Mouse (Mus musculus): ENCODE measurements at regions not wholly inside any gene's neighbourhood (a gene's known extent, or its start where the extent isn't known, plus 50 kb on each side); places are given as distances from the start of the nearest gene placed in this dataset.

GRCm38 (mm10) chr7:70117930-70118922, 248.3 kb downstream of the Nr2f2 start:
- Histone ChIP-seq H3K27me3 (ENCODE audit: control insufficient read depth, insufficient read depth, low read length) (peaks cover 9% of the 10 kb centered on the region), H3K4me1 (ENCODE audit: control insufficient read depth, insufficient read depth, low read length) (no peaks in the 10 kb centered on the region), H3K9me3 (replicated peaks; ENCODE audit: control insufficient read depth, low read length) (no peaks in the 10 kb centered on the region), H3K4me2 (ENCODE audit: low read depth, low read length) (peak overlapping the region; percentile 67), H3K4me3 (ENCODE audit: low read length) (peak overlapping the region; percentile 46), H3K27ac (ENCODE audit: low read length) (no peak overlapping the region), H3K9ac (ENCODE audit: low read length) (no peak overlapping the region), H3K36me3 (ENCODE audit: control insufficient read depth, insufficient read depth) (no peaks in the 10 kb centered on the region)
- WGBS = 14% methylated on average over 21 of the region's 21 CpGs
- no peak for ATAC-seq (replicated peaks; ENCODE audit: extremely low read depth, insufficient read depth, low FRiP score)

GRCm38 (mm10) chr7:70109013-70109412, 257.5 kb downstream of the Nr2f2 start:
- no peak overlapping the region for H3K27ac ChIP-seq (ENCODE audit: low read length)
- no peak overlapping the region for H3K4me3 ChIP-seq (ENCODE audit: low read length)
- no peaks in the 10 kb centered on the region for H3K9me3 ChIP-seq (replicated peaks; ENCODE audit: control insufficient read depth, low read length)
- H3K36me3 ChIP-seq (ENCODE audit: control insufficient read depth, insufficient read depth) = no peaks in the 10 kb centered on the region
- H3K9ac ChIP-seq (ENCODE audit: low read length) = no peak overlapping the region
- 31% methylated on average over 8 of the region's 8 CpGs for WGBS
- H3K27me3 ChIP-seq (ENCODE audit: control insufficient read depth, insufficient read depth, low read length) = no peaks in the 10 kb centered on the region
- ATAC-seq (replicated peaks; ENCODE audit: extremely low read depth, insufficient read depth, low FRiP score) = no peak
- H3K4me2 ChIP-seq (ENCODE audit: low read depth, low read length) = no peak overlapping the region
- H3K4me1 ChIP-seq (ENCODE audit: control insufficient read depth, insufficient read depth, low read length) = no peaks in the 10 kb centered on the region

- Histone ChIP-seq H3K4me1 (ENCODE audit: control insufficient read depth, insufficient read depth, low read length) (no peaks in the 10 kb centered on the region), H3K9ac (ENCODE audit: low read length) (no peak overlapping the region), H3K27ac (ENCODE audit: low read length) (no peak overlapping the region), H3K4me3 (ENCODE audit: low read length) (no peak overlapping the region), H3K4me2 (ENCODE audit: low read depth, low read length) (no peak overlapping the region), H3K36me3 (ENCODE audit: control insufficient read depth, insufficient read depth) (no peaks in the 10 kb centered on the region), H3K9me3 (replicated peaks; ENCODE audit: control insufficient read depth, low read length) (no peaks in the 10 kb centered on the region), H3K27me3 (ENCODE audit: control insufficient read depth, insufficient read depth, low read length) (no peaks in the 10 kb centered on the region)
- no peak for ATAC-seq (replicated peaks; ENCODE audit: extremely low read depth, insufficient read depth, low FRiP score)
- 32% methylated on average over 2 of the region's 2 CpGs for WGBS
These were observed 261.5 kb downstream of the Nr2f2 start for GRCm38 (mm10) chr7:70105024-70105423.

- Histone ChIP-seq H3K9ac (ENCODE audit: low read length) (no peak overlapping the region), H3K4me1 (ENCODE audit: control insufficient read depth, insufficient read depth, low read length) (no peaks in the 10 kb centered on the region), H3K4me3 (ENCODE audit: low read length) (no peak overlapping the region), H3K27me3 (ENCODE audit: control insufficient read depth, insufficient read depth, low read length) (no peaks in the 10 kb centered on the region), H3K4me2 (ENCODE audit: low read depth, low read length) (no peak overlapping the region), H3K27ac (ENCODE audit: low read length) (no peak overlapping the region), H3K36me3 (ENCODE audit: control insufficient read depth, insufficient read depth) (no peaks in the 10 kb centered on the region), H3K9me3 (replicated peaks; ENCODE audit: control insufficient read depth, low read length) (no peaks in the 10 kb centered on the region)
- no peak for ATAC-seq (replicated peaks; ENCODE audit: extremely low read depth, insufficient read depth, low FRiP score)
- 55% methylated on average over 8 of the region's 8 CpGs for WGBS
These were observed 262.0 kb downstream of the Nr2f2 start for GRCm38 (mm10) chr7:70104486-70104885.

- WGBS = 81% methylated on average over 5 of the region's 5 CpGs
- Histone ChIP-seq H3K27me3 (ENCODE audit: control insufficient read depth, insufficient read depth, low read length) (no peaks in the 10 kb centered on the region), H3K27ac (ENCODE audit: low read length) (no peak overlapping the region), H3K9me3 (replicated peaks; ENCODE audit: control insufficient read depth, low read length) (no peaks in the 10 kb centered on the region), H3K9ac (ENCODE audit: low read length) (no peak overlapping the region), H3K4me1 (ENCODE audit: control insufficient read depth, insufficient read depth, low read length) (no peaks in the 10 kb centered on the region), H3K36me3 (ENCODE audit: control insufficient read depth, insufficient read depth) (no peaks in the 10 kb centered on the region), H3K4me3 (ENCODE audit: low read length) (no peak overlapping the region), H3K4me2 (ENCODE audit: low read depth, low read length) (no peak overlapping the region)
- ATAC-seq (replicated peaks; ENCODE audit: extremely low read depth, insufficient read depth, low FRiP score) = no peak
These were observed 262.9 kb downstream of the Nr2f2 start for GRCm38 (mm10) chr7:70103680-70104079.

GRCm38 (mm10) chr7:70099001-70099400, 267.5 kb downstream of the Nr2f2 start:
- H3K36me3 ChIP-seq (ENCODE audit: control insufficient read depth, insufficient read depth) = no peaks in the 10 kb centered on the region
- H3K4me2 ChIP-seq (ENCODE audit: low read depth, low read length) = no peak overlapping the region
- no peak for ATAC-seq (replicated peaks; ENCODE audit: extremely low read depth, insufficient read depth, low FRiP score)
- H3K4me3 ChIP-seq (ENCODE audit: low read length) = no peak overlapping the region
- no peak overlapping the region for H3K27ac ChIP-seq (ENCODE audit: low read length)
- 74% methylated on average over 1 of the region's 1 CpGs for WGBS
- no peaks in the 10 kb centered on the region for H3K4me1 ChIP-seq (ENCODE audit: control insufficient read depth, insufficient read depth, low read length)
- H3K9ac ChIP-seq (ENCODE audit: low read length) = no peak overlapping the region
- no peaks in the 10 kb centered on the region for H3K9me3 ChIP-seq (replicated peaks; ENCODE audit: control insufficient read depth, low read length)
- no peaks in the 10 kb centered on the region for H3K27me3 ChIP-seq (ENCODE audit: control insufficient read depth, insufficient read depth, low read length)

- ATAC-seq (replicated peaks; ENCODE audit: extremely low read depth, insufficient read depth, low FRiP score) = no peak
- H3K4me2 ChIP-seq (ENCODE audit: low read depth, low read length) = no peak overlapping the region
- H3K36me3 ChIP-seq (ENCODE audit: control insufficient read depth, insufficient read depth) = no peaks in the 10 kb centered on the region
- WGBS = 75% methylated on average over 21 of the region's 21 CpGs
- H3K4me3 ChIP-seq (ENCODE audit: low read length) = no peak overlapping the region
- no peak overlapping the region for H3K9ac ChIP-seq (ENCODE audit: low read length)
- no peaks in the 10 kb centered on the region for H3K27me3 ChIP-seq (ENCODE audit: control insufficient read depth, insufficient read depth, low read length)
- H3K9me3 ChIP-seq (replicated peaks; ENCODE audit: control insufficient read depth, low read length) = peaks cover 3% of the 10 kb centered on the region; the same call in 1 of the 2 replicates
- H3K27ac ChIP-seq (ENCODE audit: low read length) = no peak overlapping the region
- no peaks in the 10 kb centered on the region for H3K4me1 ChIP-seq (ENCODE audit: control insufficient read depth, insufficient read depth, low read length)
These were observed 272.4 kb downstream of the Nr2f2 start for GRCm38 (mm10) chr7:70093916-70094784.

GRCm38 (mm10) chr7:70092089-70092488, 274.4 kb downstream of the Nr2f2 start:
- Histone ChIP-seq H3K9ac (ENCODE audit: low read length) (no peak overlapping the region), H3K27me3 (ENCODE audit: control insufficient read depth, insufficient read depth, low read length) (no peaks in the 10 kb centered on the region), H3K36me3 (ENCODE audit: control insufficient read depth, insufficient read depth) (no peaks in the 10 kb centered on the region), H3K4me3 (ENCODE audit: low read length) (no peak overlapping the region), H3K9me3 (replicated peaks; ENCODE audit: control insufficient read depth, low read length) (peaks cover 3% of the 10 kb centered on the region; the same call in 1 of the 2 replicates), H3K27ac (ENCODE audit: low read length) (no peak overlapping the region), H3K4me2 (ENCODE audit: low read depth, low read length) (no peak overlapping the region), H3K4me1 (ENCODE audit: control insufficient read depth, insufficient read depth, low read length) (no peaks in the 10 kb centered on the region)
- 93% methylated on average over 2 of the region's 2 CpGs for WGBS
- no peak for ATAC-seq (replicated peaks; ENCODE audit: extremely low read depth, insufficient read depth, low FRiP score)

GRCm38 (mm10) chr7:70089121-70089520, 277.4 kb downstream of the Nr2f2 start:
- no peak overlapping the region for H3K4me2 ChIP-seq (ENCODE audit: low read depth, low read length)
- H3K4me1 ChIP-seq (ENCODE audit: control insufficient read depth, insufficient read depth, low read length) = no peaks in the 10 kb centered on the region
- peaks cover 6% of the 10 kb centered on the region; the same call in 1 of the 2 replicates for H3K9me3 ChIP-seq (replicated peaks; ENCODE audit: control insufficient read depth, low read length)
- no peaks in the 10 kb centered on the region for H3K27me3 ChIP-seq (ENCODE audit: control insufficient read depth, insufficient read depth, low read length)
- no peak overlapping the region for H3K9ac ChIP-seq (ENCODE audit: low read length)
- H3K27ac ChIP-seq (ENCODE audit: low read length) = no peak overlapping the region
- H3K4me3 ChIP-seq (ENCODE audit: low read length) = no peak overlapping the region
- no peaks in the 10 kb centered on the region for H3K36me3 ChIP-seq (ENCODE audit: control insufficient read depth, insufficient read depth)
- 62% methylated on average over 5 of the region's 5 CpGs for WGBS
- ATAC-seq (replicated peaks; ENCODE audit: extremely low read depth, insufficient read depth, low FRiP score) = no peak

Data from heart, embryonic 16.5 days (tissue).